Mouse (Mus musculus) hematopoietic stem cell, adult 5-6 weeks (primary cell): ENCODE measurements around the gene Mpz. TPM values are rescaled to one million over a fixed set of nuclear protein-coding genes. Genes with fewer than 3 reads are reported as not detected.
A peak's percentile ranks its signal among the peaks of the same experiment; 100 is the strongest.

Source experiments
- ATAC-seq, 2 experiments: fragments of 125-278 bp in 1 of 2; replicated peaks in 1 of 2; 2 replicates each; pipeline ENCODE4 v1.8.0; 2016 to 2017; ENCODE audit warnings: inconsistent platforms in 2 of 2, mild to moderate bottlenecking in 2 of 2, moderate number of reproducible peaks in 2 of 2, low read depth in 1 of 2, moderate TSS enrichment in 1 of 2; ENCODE audit not compliant: low FRiP score in 2 of 2, poor library complexity in 2 of 2, severe bottlenecking in 2 of 2, insufficient read depth in 1 of 2, low TSS enrichment in 1 of 2
- total RNA-seq: library from RNA; stranded (forward); fragments of 172-1452, 232-1000 nt; gene quantifications from 2 replicates; pipeline ENCODE4 v1.2.3, GENCODE M21; 2017

Mpz gene
- total RNA-seq, 1 experiment from 2014 or later = not detected

- ATAC-seq = peak; percentile 97 to 99
Observed at GRCm38 (mm10) chr1:171195887-171196397, 45.4 kb downstream of the Mpz start, which contains the start of gene Pcp4l1. Pcp4l1 (minus strand) TSS chr1:171196268.

- ATAC-seq = no peak
Observed at GRCm38 (mm10) chr1:171199532-171199931, 49.0 kb downstream of the Mpz start.

DNA sequence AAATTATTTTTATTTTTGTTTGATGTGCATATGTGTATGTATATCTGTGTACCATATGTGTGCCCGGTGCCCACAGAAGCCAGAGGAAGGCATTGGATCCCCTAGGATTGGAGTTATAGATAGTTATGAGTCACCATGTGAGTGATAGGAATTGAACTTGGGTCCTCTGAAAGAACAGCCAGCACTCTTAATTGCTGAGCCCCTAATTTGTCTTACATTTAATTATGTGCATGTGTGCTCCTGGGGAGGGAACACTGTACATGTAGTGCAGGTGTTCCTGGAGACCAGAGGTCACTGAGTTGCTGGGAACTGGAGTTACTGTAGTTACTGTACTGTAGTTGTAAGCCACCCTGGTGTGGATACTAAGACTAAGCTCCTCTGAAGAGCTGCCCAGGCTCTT, 50.3 kb downstream of the Mpz start:
- no peak for ATAC-seq

GRCm38 (mm10) chr1:171203471-171204248, 53.1 kb downstream of the Mpz start:
- no peak for ATAC-seq

DNA sequence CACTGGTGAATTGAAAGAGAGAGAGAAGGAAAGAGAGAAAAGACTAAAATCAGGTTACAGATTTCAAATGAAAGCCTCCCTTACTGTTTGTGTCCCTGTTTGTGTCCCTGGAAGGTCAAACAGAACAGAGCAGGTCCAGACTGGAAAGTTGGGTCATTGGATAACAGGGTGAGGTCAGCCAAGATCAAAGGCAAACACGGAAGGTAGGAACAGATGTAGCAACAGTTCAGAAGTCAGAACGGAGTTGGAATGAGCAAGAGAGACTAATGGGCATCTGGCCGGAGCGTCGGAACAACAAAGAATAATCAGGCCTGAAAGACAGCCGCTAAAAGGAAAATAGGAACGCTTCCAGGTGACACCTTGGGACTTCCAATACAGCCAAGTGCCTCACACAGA, 53.7 kb downstream of the Mpz start:
- no peak for ATAC-seq

- no peak for ATAC-seq
Observed at GRCm38 (mm10) chr1:171205704-171206493, 55.4 kb downstream of the Mpz start.

- no peak; a peak in 1 of 4 replicates for ATAC-seq
Observed at GRCm38 (mm10) chr1:171209409-171209808, 58.9 kb downstream of the Mpz start.

Other genes starting within 250 kb of the Mpz start
- gene Fcrlb, start 237.8 kb upstream of the Mpz start, total RNA-seq = not detected in 2 replicates
- gene Fcrla, start 223.1 kb upstream of the Mpz start, total RNA-seq = 0.65 and 1.1 TPM in 2 replicates
- gene Fcgr2b, start 174.2 kb upstream of the Mpz start, total RNA-seq = 18.5 and 26.0 TPM in 2 replicates
- 1.1 and 6.9 TPM in 2 replicates for gene Fcgr4, start 131.8 kb upstream of the Mpz start, total RNA-seq
- gene Fcgr3, start 85.8 kb upstream of the Mpz start, total RNA-seq = 30.2 and 49.4 TPM in 2 replicates
- gene Cfap126, start 36.8 kb upstream of the Mpz start, total RNA-seq = 2.4 and 3.3 TPM in 2 replicates
- gene Sdhc, start 108 bp upstream of the Mpz start, total RNA-seq = 52.4 and 87.6 TPM in 2 replicates
- gene Pcp4l1, start 45.6 kb downstream of the Mpz start, total RNA-seq = 42.7 and 46.5 TPM in 2 replicates
- 0.81 and 1.5 TPM in 2 replicates for gene Nr1i3, start 63.3 kb downstream of the Mpz start, total RNA-seq
- 17.5 and 25.0 TPM in 2 replicates for gene Tomm40l, start 71.8 kb downstream of the Mpz start, total RNA-seq
- not detected in 2 replicates for gene Apoa2, start 74.3 kb downstream of the Mpz start, total RNA-seq
- gene Fcer1g, start 83.7 kb downstream of the Mpz start, total RNA-seq = 44.5 and 76.7 TPM in 2 replicates
- 0.25 TPM in 1 of 2 replicates, not detected in the other for gene Adamts4, start 99.7 kb downstream of the Mpz start, total RNA-seq
- gene Ndufs2, start 100.7 kb downstream of the Mpz start, total RNA-seq = 260 and 369 TPM in 2 replicates
- gene B4galt3, start 119.6 kb downstream of the Mpz start, total RNA-seq = 13.7 and 43.0 TPM in 2 replicates
- 9.5 and 35.5 TPM in 2 replicates for gene Ppox, start 130.5 kb downstream of the Mpz start, total RNA-seq
- 26.5 and 31.8 TPM in 2 replicates for gene Usp21, start 137.3 kb downstream of the Mpz start, total RNA-seq
- 56.5 and 92.4 TPM in 2 replicates for gene Ufc1, start 144.3 kb downstream of the Mpz start, total RNA-seq
- gene Dedd, start 178.4 kb downstream of the Mpz start, total RNA-seq = 11.0 and 15.8 TPM in 2 replicates
- gene Nit1, start 194.9 kb downstream of the Mpz start, total RNA-seq = 45.7 and 55.1 TPM in 2 replicates
- 35.8 and 50.2 TPM in 2 replicates for gene Pfdn2, start 195.0 kb downstream of the Mpz start, total RNA-seq
- 3.5 and 5.7 TPM in 2 replicates for gene Klhdc9, start 210.1 kb downstream of the Mpz start, total RNA-seq
- 5.2 and 6.2 TPM in 2 replicates for gene Nectin4, start 219.4 kb downstream of the Mpz start, total RNA-seq
- gene Arhgap30, start 238.2 kb downstream of the Mpz start, total RNA-seq = 112 and 133 TPM in 2 replicates